Mouse (Mus musculus) intestine, embryonic 16.5 days (tissue): ENCODE measurements around the gene Med12l. TPM values are rescaled to one million over a fixed set of nuclear protein-coding genes. Genes with fewer than 3 reads are reported as not detected.
"Not testable (repeated sequence)": the region's sequence is repeated elsewhere in the genome, so short reads cannot be mapped to it uniquely, and the experiment has no call there.

Experiments used
- ATAC-seq: fragments of 200-750 bp; cut with Nextera tagmentation; 2 replicates; pipeline ENCODE4 v1.8.0; 2017; ENCODE audit warnings: moderate TSS enrichment, moderate library complexity
- H3K27ac ChIP-seq: fragments of 300-500 bp; sonication (generic); 2 replicates; pipeline ENCODE4 v1.5.1; 2014; ENCODE audit warnings: mild to moderate bottlenecking, low read length
- H3K27me3 ChIP-seq: fragments of 300-500 bp; sonication (generic); replicated peaks from 2 replicates; pipeline ENCODE4 v1.6.1; 2014; ENCODE audit warnings: low read length, control low read depth, mixed read lengths; ENCODE audit not compliant: control insufficient read depth, insufficient read depth
- H3K36me3 ChIP-seq: fragments of 300-500 bp; sonication (generic); 2 replicates; pipeline ENCODE4 v1.6.1; 2014; ENCODE audit warnings: low read length, control low read depth; ENCODE audit not compliant: control insufficient read depth, insufficient read depth
- H3K4me1 ChIP-seq: fragments of 300-500 bp; sonication (generic); 2 replicates; pipeline ENCODE4 v1.6.1; 2014; ENCODE audit warnings: low read length, control low read depth, mixed read lengths; ENCODE audit not compliant: control insufficient read depth, insufficient read depth
- H3K4me2 ChIP-seq: fragments of 300-500 bp; sonication (generic); 2 replicates; pipeline ENCODE4 v1.6.1; 2014; ENCODE audit warnings: low read depth, low read length, control low read depth
- H3K4me3 ChIP-seq: fragments of 300-500 bp; sonication (generic); 2 replicates; pipeline ENCODE4 v1.5.1; 2014; ENCODE audit warnings: mild to moderate bottlenecking, low read length
- H3K9ac ChIP-seq: fragments of 300-500 bp; sonication (generic); 2 replicates; pipeline ENCODE4 v1.6.1; 2014; ENCODE audit warnings: low read depth, low read length
- H3K9me3 ChIP-seq: fragments of 300-500 bp; sonication (generic); 2 replicates; pipeline ENCODE4 v1.6.1; 2016; ENCODE audit warnings: low read length, control low read depth; ENCODE audit not compliant: control insufficient read depth
- WGBS: fragments of 180-500 bp; shearing (Covaris S2); extraction: QIAGEN DNeasy Blood & Tissue Kit; methylation state at CpG from one replicate; pipeline ENCODE4 v1.1.7; 2014; 5-methylcytosine and 5-hydroxymethylcytosine counted together
- polyA plus RNA-seq: library from polyadenylated mRNA; unstranded; fragments of >200 nt; fragmentation: Nextera tagmentation; extraction: Ambion mirVana; gene quantifications from 2 replicates; pipeline ENCODE4 v1.2.1, GENCODE M21; 2015

The Med12l gene
- polyA plus RNA-seq, 1 experiment from 2014 or later, result 0.65 TPM

- Histone ChIP-seq H3K9ac (no peak overlapping the region), H3K4me1 (peaks cover 3% of the 10 kb centered on the region; the same call in 1 of the 2 replicates), H3K9me3 (no peaks in the 10 kb centered on the region), H3K27ac (no peak overlapping the region; the same call in 1 of the 2 replicates), H3K36me3 (no peaks in the 10 kb centered on the region), H3K4me3 (no peak overlapping the region), H3K4me2 (no peak overlapping the region), H3K27me3 (no peaks in the 10 kb centered on the region)
- peak; percentile 40; the same call in 1 of the 2 replicates for ATAC-seq
- WGBS, result 64% methylated on average over 2 of the region's 2 CpGs
These were observed 134.5 kb downstream of the Med12l start for GRCm38 (mm10) chr3:59140115-59140514.

- not testable (repeated sequence) for H3K27ac ChIP-seq, H3K9me3 ChIP-seq, H3K9ac ChIP-seq, H3K4me2 ChIP-seq, H3K36me3 ChIP-seq, H3K4me3 ChIP-seq, ATAC-seq, H3K27me3 ChIP-seq, H3K4me1 ChIP-seq
- 86% methylated on average over 4 of the region's 4 CpGs for WGBS
These were observed 135.3 kb downstream of the Med12l start for GRCm38 (mm10) chr3:59140941-59141340.

- no peak overlapping the region for H3K27ac ChIP-seq
- 77% methylated on average over 8 of the region's 8 CpGs for WGBS
- H3K9ac ChIP-seq, result no peak overlapping the region
- no peak for ATAC-seq
- no peaks in the 10 kb centered on the region for H3K36me3 ChIP-seq
- H3K4me3 ChIP-seq, result no peak overlapping the region
- H3K4me2 ChIP-seq, result no peak overlapping the region
- no peaks in the 10 kb centered on the region for H3K9me3 ChIP-seq
- H3K4me1 ChIP-seq, result no peaks in the 10 kb centered on the region
- H3K27me3 ChIP-seq, result no peaks in the 10 kb centered on the region
These were observed 136.1 kb downstream of the Med12l start for GRCm38 (mm10) chr3:59141507-59142305.

- H3K36me3 ChIP-seq, result no peaks in the 10 kb centered on the region
- WGBS, result 57% methylated on average over 5 of the region's 5 CpGs
- no peaks in the 10 kb centered on the region for H3K27me3 ChIP-seq
- no peak for ATAC-seq
- H3K4me2 ChIP-seq, result no peak overlapping the region
- no peak overlapping the region for H3K27ac ChIP-seq
- no peak overlapping the region for H3K4me3 ChIP-seq
- no peak overlapping the region for H3K9ac ChIP-seq
- no peaks in the 10 kb centered on the region for H3K4me1 ChIP-seq
- H3K9me3 ChIP-seq, result no peaks in the 10 kb centered on the region
These were observed 139.6 kb downstream of the Med12l start for GRCm38 (mm10) chr3:59145194-59145593.

- Histone ChIP-seq H3K27ac (no peak overlapping the region), H3K4me2 (no peak overlapping the region), H3K4me1 (0 out of 2 replicates have a peak, but pooled peaks cover 2% of the 10 kb centered on the region), H3K27me3 (no peaks in the 10 kb centered on the region), H3K36me3 (no peaks in the 10 kb centered on the region), H3K4me3 (no peak overlapping the region), H3K9ac (no peak overlapping the region), H3K9me3 (no peaks in the 10 kb centered on the region)
- no peak for ATAC-seq
These were observed 144.0 kb downstream of the Med12l start for GRCm38 (mm10) chr3:59149646-59150045.

GRCm38 (mm10) chr3:59150624-59151023 is 145.0 kb downstream of the Med12l start:
- no peak overlapping the region for H3K27ac ChIP-seq
- no peaks in the 10 kb centered on the region for H3K27me3 ChIP-seq
- 97% methylated on average over 2 of the region's 2 CpGs for WGBS
- no peak overlapping the region for H3K9ac ChIP-seq
- no peaks in the 10 kb centered on the region for H3K36me3 ChIP-seq
- 0 out of 2 replicates have a peak, but pooled peaks cover 2% of the 10 kb centered on the region for H3K4me1 ChIP-seq
- no peak overlapping the region for H3K4me3 ChIP-seq
- no peak overlapping the region for H3K4me2 ChIP-seq
- no peak for ATAC-seq
- H3K9me3 ChIP-seq, result no peaks in the 10 kb centered on the region

GRCm38 (mm10) chr3:59153424-59153823 is 147.8 kb downstream of the Med12l start, which contains the start of gene P2ry14:
TSS of gene P2ry14 (minus strand) at chr3:59153618.
- Histone ChIP-seq H3K4me1 (0 out of 2 replicates have a peak, but pooled peaks cover 2% of the 10 kb centered on the region), H3K36me3 (no peaks in the 10 kb centered on the region), H3K9ac (no peak within 1 kb of the TSS), H3K4me2 (no peak within 1 kb of the TSS), H3K4me3 (no peak within 1 kb of the TSS), H3K27ac (no peak within 1 kb of the TSS), H3K9me3 (no peaks in the 10 kb centered on the region), H3K27me3 (no peaks in the 10 kb centered on the region)
- no peak for ATAC-seq
- 76% methylated on average over 5 of the region's 5 CpGs for WGBS

- Histone ChIP-seq H3K4me3 (no peak overlapping the region), H3K9me3 (no peaks in the 10 kb centered on the region), H3K27me3 (no peaks in the 10 kb centered on the region), H3K4me1 (0 out of 2 replicates have a peak, but pooled peaks cover 2% of the 10 kb centered on the region), H3K36me3 (no peaks in the 10 kb centered on the region), H3K9ac (no peak overlapping the region), H3K27ac (no peak overlapping the region), H3K4me2 (no peak overlapping the region)
- no peak for ATAC-seq
- WGBS, result 81% methylated on average over 2 of the region's 2 CpGs
These were observed 149.3 kb downstream of the Med12l start for GRCm38 (mm10) chr3:59154888-59155287.

GRCm38 (mm10) chr3:59155404-59155803 is 149.8 kb downstream of the Med12l start:
- Histone ChIP-seq H3K4me1 (0 out of 2 replicates have a peak, but pooled peaks cover 2% of the 10 kb centered on the region), H3K27ac (no peak overlapping the region), H3K4me2 (no peak overlapping the region), H3K4me3 (no peak overlapping the region), H3K36me3 (no peaks in the 10 kb centered on the region), H3K9ac (no peak overlapping the region), H3K9me3 (no peaks in the 10 kb centered on the region), H3K27me3 (no peaks in the 10 kb centered on the region)
- 91% methylated on average over 6 of the region's 6 CpGs for WGBS
- no peak for ATAC-seq
